Mouse (Mus musculus) G1E (cell line): ENCODE results near the gene Lcn2. TPM values are rescaled to one million over a fixed set of nuclear protein-coding genes. Genes with fewer than 3 reads are reported as not detected.
A peak's percentile ranks its signal among the peaks of the same experiment; 100 is the strongest.

ENCODE experiments used
- ATAC-seq: 2 replicates; pipeline ENCODE4 v1.8.0; 2016; ENCODE audit warnings: mild to moderate bottlenecking; ENCODE audit not compliant: insufficient number of reproducible peaks, poor library complexity, low FRiP score, severe bottlenecking; ENCODE audit errors: extremely low read depth
- DNase-seq: peaks from one replicate; pipeline ENCODE4 v3.0.0; 2012; ENCODE audit warnings: low spot score
- H3K27me3 ChIP-seq: 2 replicates; pipeline ENCODE4 v1.6.1; 2012; ENCODE audit warnings: mild to moderate bottlenecking, low read length, inconsistent platforms; ENCODE audit not compliant: insufficient read depth
- H3K36me3 ChIP-seq: replicated peaks from 2 replicates; pipeline ENCODE3; 2012; ENCODE audit warnings: mild to moderate bottlenecking, inconsistent platforms
- H3K4me1 ChIP-seq: 2 replicates; pipeline ENCODE4 v1.6.1; 2012; ENCODE audit warnings: low read depth, low read length, inconsistent platforms, mixed read lengths; ENCODE audit not compliant: insufficient read depth
- H3K4me3 ChIP-seq: 2 replicates; pipeline ENCODE4 v1.5.1; 2012; ENCODE audit warnings: low read depth, mild to moderate bottlenecking, inconsistent platforms, low read length, moderate library complexity, mixed read lengths
- H3K9me3 ChIP-seq: replicated peaks from 2 replicates; pipeline ENCODE4 v1.6.1; 2012; ENCODE audit warnings: inconsistent platforms
- CTCF ChIP-seq: IDR thresholded peaks from 2 replicates; pipeline ENCODE4 v1.5.1; 2012; ENCODE audit warnings: low read depth, low read length, inconsistent platforms, mixed read lengths
- GATA1 ChIP-seq: IDR thresholded peaks from 2 replicates; pipeline ENCODE4 v1.6.1; 2012; ENCODE audit warnings: borderline replicate concordance, low read length, inconsistent platforms, mixed read lengths
- GATA2 ChIP-seq: IDR thresholded peaks from 2 replicates; pipeline ENCODE4 v1.6.1; 2012; ENCODE audit warnings: low read depth, low read length, inconsistent platforms, borderline replicate concordance
- POLR2AphosphoS5 ChIP-seq: IDR thresholded peaks from 2 replicates; pipeline ENCODE4 v1.6.1; 2012; ENCODE audit warnings: low read depth, low read length, inconsistent platforms; ENCODE audit not compliant: insufficient replicate concordance
- TAL1 ChIP-seq: conservative IDR thresholded peaks from 2 replicates; pipeline ENCODE4 v1.6.1; 2012; ENCODE audit warnings: low read depth, low read length, inconsistent platforms, mixed read lengths
- polyA plus RNA-seq: library from polyadenylated mRNA; stranded (reverse); fragments of >175 nt; gene quantifications from 2 replicates; pipeline ENCODE4 v1.2.3, GENCODE M21; 2012
- total RNA-seq, 2 experiments: library from RNA; stranded (forward) in 1 of 2; stranded (reverse) in 1 of 2; fragments of 200-1000 nt in 1 of 2; fragments of >200 nt in 1 of 2; fragmentation: Nextera tagmentation in 1 of 2; gene quantifications; 2 replicates each; pipeline ENCODE4 v1.2.3; 2014 to 2017

Gene Lcn2
- total and polyA plus RNA-seq, 3 experiments = 0.05 TPM; not detected in 2

DNA sequence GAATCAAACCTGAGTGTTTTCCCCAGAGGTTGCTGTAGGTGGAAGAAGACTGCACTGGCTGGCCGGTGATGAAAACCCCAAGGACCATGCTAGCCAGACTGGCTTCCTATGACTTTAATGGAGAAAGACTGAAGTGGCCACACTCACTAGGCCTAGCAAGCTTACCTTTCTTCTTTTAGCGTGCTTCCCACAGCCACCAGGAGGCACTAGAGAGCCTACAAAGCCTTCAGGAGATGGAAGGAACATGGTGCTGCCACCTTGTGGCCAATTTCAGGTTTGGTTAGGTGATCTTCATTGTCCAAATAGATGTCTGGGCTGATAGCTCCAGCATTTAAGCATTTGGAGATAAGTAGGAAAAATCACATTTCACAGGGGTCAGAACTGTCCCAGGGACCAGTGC lies 16.6 kb upstream of the Lcn2 start:
- DNase-seq = peak; percentile 59

GRCm38 (mm10) chr2:32396695-32397094 lies 8.6 kb upstream of the Lcn2 start:
- TF ChIP-seq TAL1 (no peak), CTCF (no peak), POLR2AphosphoS5 (no peak), GATA1 (no peak), GATA2 (no peak)
- H3K9me3 ChIP-seq = 0 out of 2 replicates have a peak, but pooled peaks cover 4% of the 10 kb centered on the region
- ATAC-seq (no peak), DNase-seq (peak; percentile 26)
- peaks cover 42% of the 10 kb centered on the region for H3K36me3 ChIP-seq
- H3K4me3 ChIP-seq = peak overlapping the region; percentile 96
- peaks cover 34% of the 10 kb centered on the region for H3K4me1 ChIP-seq
- peaks cover 16% of the 10 kb centered on the region for H3K27me3 ChIP-seq

More for the DNA sequence above, 16.6 kb upstream of the Lcn2 start:
- Histone ChIP-seq H3K36me3 (peaks cover 49% of the 10 kb centered on the region), H3K9me3 (peaks cover 16% of the 10 kb centered on the region), H3K4me3 (no peak overlapping the region), H3K27me3 (peaks cover 6% of the 10 kb centered on the region; the same call in 1 of the 2 replicates), H3K4me1 (peaks cover 10% of the 10 kb centered on the region; the same call in 1 of the 2 replicates)
- ATAC-seq = no peak
- TF ChIP-seq POLR2AphosphoS5 (no peak), CTCF (peak; percentile 99), TAL1 (no peak), GATA2 (no peak), GATA1 (no peak)

DNA sequence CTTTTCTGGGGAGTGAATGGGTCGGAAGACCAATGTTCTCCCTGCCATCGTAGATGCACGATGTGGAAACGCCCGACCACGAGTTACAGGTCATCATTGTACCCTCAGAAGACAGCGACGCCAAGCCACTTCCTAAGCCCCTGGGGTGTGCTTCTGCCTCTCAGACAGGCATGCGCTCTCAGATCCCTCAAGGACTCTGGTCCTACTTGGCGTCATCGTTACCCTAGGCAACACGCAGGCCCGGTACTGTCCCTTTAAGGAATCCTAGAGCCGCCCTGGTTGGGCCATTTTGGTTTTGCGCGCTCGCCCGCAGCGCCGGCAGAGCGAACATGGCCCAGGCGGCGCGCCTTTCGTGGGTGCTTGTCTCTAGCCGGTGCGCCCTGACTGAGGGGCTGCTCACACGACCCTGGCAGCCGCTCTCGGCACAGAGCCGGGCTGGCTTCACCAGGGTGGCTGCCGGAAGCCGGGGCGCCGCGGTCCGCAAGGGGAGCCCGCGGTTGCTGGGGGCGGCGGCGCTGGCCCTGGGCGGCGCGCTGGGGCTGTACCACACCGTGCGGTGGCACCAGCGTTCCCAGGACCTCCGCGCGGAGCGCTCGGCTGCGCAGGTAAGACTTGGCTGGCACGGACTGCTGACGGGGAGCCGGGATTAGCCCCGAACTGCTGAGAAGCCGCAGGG lies 8.0 kb upstream of the Lcn2 start:
- H3K27me3 ChIP-seq = peaks cover 19% of the 10 kb centered on the region
- TF ChIP-seq POLR2AphosphoS5 = no peak
- no peak for TF ChIP-seq GATA1
- TF ChIP-seq GATA2 = no peak
- H3K4me3 ChIP-seq = peak overlapping the region; percentile 96
- H3K36me3 ChIP-seq = peaks cover 36% of the 10 kb centered on the region
- 0 out of 2 replicates have a peak, but pooled peaks cover 4% of the 10 kb centered on the region for H3K9me3 ChIP-seq
- peak; percentile 96 for DNase-seq
- peak; percentile 70 for ATAC-seq
- H3K4me1 ChIP-seq = peaks cover 34% of the 10 kb centered on the region

GRCm38 (mm10) chr2:32395484-32395945 lies 7.5 kb upstream of the Lcn2 start, which contains the start of gene Ptges2:
Gene Ptges2 (plus strand): TSS chr2:32395896.
- peak; percentile 76 for ATAC-seq
- peak within 1 kb of the TSS; percentile 96 for H3K4me3 ChIP-seq
- 0 out of 2 replicates have a peak, but pooled peaks cover 4% of the 10 kb centered on the region for H3K9me3 ChIP-seq
- H3K4me1 ChIP-seq = peaks cover 34% of the 10 kb centered on the region
- peak; percentile 88 for DNase-seq
- TF ChIP-seq GATA2 = no peak
- TF ChIP-seq GATA1 = no peak
- TF ChIP-seq TAL1 = no peak
- no peak for TF ChIP-seq POLR2AphosphoS5
- TF ChIP-seq CTCF = no peak
- peaks cover 31% of the 10 kb centered on the region for H3K36me3 ChIP-seq
- H3K27me3 ChIP-seq = peaks cover 24% of the 10 kb centered on the region

DNA sequence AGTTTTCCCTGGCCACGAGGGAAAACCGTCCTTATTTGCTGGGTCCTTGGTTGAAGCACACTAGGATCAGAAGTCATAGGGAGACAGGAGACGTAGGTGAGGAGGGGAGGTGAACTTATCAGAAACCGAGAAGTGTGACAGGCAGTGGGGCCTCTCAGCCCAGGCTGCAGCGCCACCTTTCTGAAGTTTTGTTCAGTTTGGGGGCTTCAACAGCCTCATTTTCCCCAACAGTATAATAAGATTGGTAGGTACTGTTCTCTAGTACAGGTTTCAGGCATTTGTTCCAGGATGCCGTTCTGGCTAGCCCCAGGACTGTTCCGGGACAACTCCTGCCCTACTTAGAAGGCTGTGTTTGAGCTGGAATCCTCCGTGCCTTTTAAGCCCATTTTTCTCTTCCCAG lies 6.9 kb upstream of the Lcn2 start:
- 0 out of 2 replicates have a peak, but pooled peaks cover 4% of the 10 kb centered on the region for H3K9me3 ChIP-seq
- peaks cover 25% of the 10 kb centered on the region for H3K36me3 ChIP-seq
- no peak for TF ChIP-seq CTCF
- no peak for TF ChIP-seq TAL1
- TF ChIP-seq GATA2 = no peak
- no peak for TF ChIP-seq GATA1
- no peak for TF ChIP-seq POLR2AphosphoS5
- H3K4me1 ChIP-seq = peaks cover 31% of the 10 kb centered on the region
- H3K4me3 ChIP-seq = peak overlapping the region; percentile 96
- peak; percentile 64 for DNase-seq
- peaks cover 29% of the 10 kb centered on the region for H3K27me3 ChIP-seq
- ATAC-seq = no peak

DNA sequence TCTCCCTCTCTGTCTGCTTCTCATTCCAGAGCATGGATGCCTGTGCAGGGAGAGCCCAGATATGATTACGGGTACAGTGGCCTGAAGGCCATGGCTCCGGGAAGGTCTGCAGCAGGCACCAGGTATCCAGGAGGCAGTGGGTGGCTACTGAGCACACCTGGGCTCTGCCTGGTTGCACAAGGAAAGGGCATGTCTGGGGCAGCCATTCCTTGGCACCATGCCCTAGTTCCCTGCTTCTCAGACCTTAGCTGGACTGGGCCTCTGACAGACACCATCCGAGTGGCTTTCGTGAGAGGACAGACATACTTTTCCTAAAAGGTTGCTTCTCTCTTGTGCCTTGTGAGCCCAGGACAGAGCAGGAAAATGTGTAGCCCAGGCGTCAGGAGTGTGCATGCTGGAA lies 4.0 kb upstream of the Lcn2 start:
- peaks cover 20% of the 10 kb centered on the region for H3K4me1 ChIP-seq
- H3K27me3 ChIP-seq = peaks cover 54% of the 10 kb centered on the region
- TF ChIP-seq TAL1 = no peak
- TF ChIP-seq CTCF = no peak
- TF ChIP-seq GATA2 = no peak
- TF ChIP-seq GATA1 = no peak
- no peak for TF ChIP-seq POLR2AphosphoS5

More for the DNA sequence above, 4.0 kb upstream of the Lcn2 start:
- H3K4me3 ChIP-seq = no peak overlapping the region
- H3K9me3 ChIP-seq = 0 out of 2 replicates have a peak, but pooled peaks cover 4% of the 10 kb centered on the region
- DNase-seq (no peak), ATAC-seq (no peak)
- no peaks in the 10 kb centered on the region for H3K36me3 ChIP-seq
